Mouse (Mus musculus): Measurements from ENCODE around the gene Slc7a7. TPM values are rescaled to one million over a fixed set of nuclear protein-coding genes. Genes with fewer than 3 reads are reported as not detected.

Gene Slc7a7
- polyA plus RNA-seq, 2 experiments = 4.9 to 7.8 TPM

- H3K4me1 ChIP-seq (replicated peaks; ENCODE audit: control insufficient read depth in 2 of 2, insufficient read depth in 2 of 2, low read length in 1 of 2) = peaks cover 3 to 12% of the 10 kb centered on the region in 2 experiments; a peak in 2 of 4 replicates
- H3K36me3 ChIP-seq (replicated peaks; ENCODE audit: control insufficient read depth, insufficient read depth, low read depth) = no peaks in the 10 kb centered on the region
- H3K9ac ChIP-seq (replicated peaks) = no peak overlapping the region
- DNase-seq (ENCODE audit: low read depth in 3 of 3, low spot score in 3 of 3) = no peak
- ATAC-seq (ENCODE audit: insufficient read depth) = no peak
- WGBS (ENCODE audit: insufficient replicate concordance) = 66% methylated on average over 15 of the region's 15 CpGs
- no peak overlapping the region for H3K4me3 ChIP-seq (ENCODE audit: insufficient read depth in 1 of 2, low read depth in 2 of 2, low read length in 2 of 2)
- TF ChIP-seq EP300 (IDR thresholded peaks at IDR 0.05; ENCODE audit: low read depth) = no peak
- no peak for TF ChIP-seq CTCF (IDR thresholded peaks at IDR 0.05; ENCODE audit: low read depth)
- no peak overlapping the region for H3K27ac ChIP-seq
- no peak overlapping the region for H3K4me2 ChIP-seq (ENCODE audit: low read depth)
- no peaks in the 10 kb centered on the region for H3K9me3 ChIP-seq (ENCODE audit: control insufficient read depth, low read length)
- H3K27me3 ChIP-seq (ENCODE audit: control insufficient read depth, insufficient read depth, low read length) = no peaks in the 10 kb centered on the region
Measured at GRCm38 (mm10) chr14:54443712-54444618, 26.4 kb upstream of the Slc7a7 start.

GRCm38 (mm10) chr14:54443196-54443595, 25.6 kb upstream of the Slc7a7 start:
- H3K4me3 ChIP-seq (ENCODE audit: insufficient read depth in 1 of 2, low read depth in 2 of 2, low read length in 2 of 2) = no peak overlapping the region
- H3K27me3 ChIP-seq (ENCODE audit: control insufficient read depth, insufficient read depth, low read length) = no peaks in the 10 kb centered on the region
- ATAC-seq (ENCODE audit: insufficient read depth) = no peak
- WGBS (ENCODE audit: insufficient replicate concordance) = 27% methylated on average over 3 of the region's 3 CpGs
- no peak overlapping the region for H3K27ac ChIP-seq
- no peak for TF ChIP-seq EP300 (IDR thresholded peaks at IDR 0.05; ENCODE audit: low read depth)
- no peaks in the 10 kb centered on the region for H3K36me3 ChIP-seq (replicated peaks; ENCODE audit: control insufficient read depth, insufficient read depth, low read depth)
- no peak overlapping the region for H3K4me2 ChIP-seq (ENCODE audit: low read depth)
- H3K9ac ChIP-seq (replicated peaks) = no peak overlapping the region
- peaks cover 3 to 12% of the 10 kb centered on the region in 2 experiments; a peak in 2 of 4 replicates for H3K4me1 ChIP-seq (replicated peaks; ENCODE audit: control insufficient read depth in 2 of 2, insufficient read depth in 2 of 2, low read length in 1 of 2)
- H3K9me3 ChIP-seq (ENCODE audit: control insufficient read depth, low read length) = no peaks in the 10 kb centered on the region
- DNase-seq (ENCODE audit: low read depth in 3 of 3, low spot score in 3 of 3) = no peak

GRCm38 (mm10) chr14:54442548-54442947, 25.0 kb upstream of the Slc7a7 start:
- no peaks in the 10 kb centered on the region for H3K9me3 ChIP-seq (ENCODE audit: control insufficient read depth, low read length)
- DNase-seq (ENCODE audit: low read depth in 3 of 3, low spot score in 3 of 3) = no peak
- no peak overlapping the region for H3K4me3 ChIP-seq (ENCODE audit: insufficient read depth in 1 of 2, low read depth in 2 of 2, low read length in 2 of 2)
- TF ChIP-seq CTCF (IDR thresholded peaks at IDR 0.05; ENCODE audit: low read depth) (no peak), EP300 (IDR thresholded peaks at IDR 0.05; ENCODE audit: low read depth) (no peak)
- peaks cover 3 to 12% of the 10 kb centered on the region in 2 experiments; a peak in 2 of 4 replicates for H3K4me1 ChIP-seq (replicated peaks; ENCODE audit: control insufficient read depth in 2 of 2, insufficient read depth in 2 of 2, low read length in 1 of 2)
- no peaks in the 10 kb centered on the region for H3K27me3 ChIP-seq (ENCODE audit: control insufficient read depth, insufficient read depth, low read length)
- ATAC-seq (ENCODE audit: insufficient read depth) = no peak
- 58% methylated on average over 3 of the region's 3 CpGs for WGBS (ENCODE audit: insufficient replicate concordance)
- no peak overlapping the region for H3K9ac ChIP-seq (replicated peaks)
- H3K36me3 ChIP-seq (replicated peaks; ENCODE audit: control insufficient read depth, insufficient read depth, low read depth) = no peaks in the 10 kb centered on the region
- H3K27ac ChIP-seq = no peak overlapping the region
- H3K4me2 ChIP-seq (ENCODE audit: low read depth) = no peak overlapping the region

- no peak for ATAC-seq (ENCODE audit: insufficient read depth)
- H3K9ac ChIP-seq (replicated peaks) = no peak overlapping the region
- no peak overlapping the region for H3K4me3 ChIP-seq (ENCODE audit: insufficient read depth in 1 of 2, low read depth in 2 of 2, low read length in 2 of 2)
- no peak for TF ChIP-seq EP300 (IDR thresholded peaks at IDR 0.05; ENCODE audit: low read depth)
- TF ChIP-seq CTCF (IDR thresholded peaks at IDR 0.05; ENCODE audit: low read depth) = no peak
- peaks cover 3 to 12% of the 10 kb centered on the region in 2 experiments; a peak in 2 of 4 replicates for H3K4me1 ChIP-seq (replicated peaks; ENCODE audit: control insufficient read depth in 2 of 2, insufficient read depth in 2 of 2, low read length in 1 of 2)
- no peak overlapping the region for H3K27ac ChIP-seq
- H3K27me3 ChIP-seq (ENCODE audit: control insufficient read depth, insufficient read depth, low read length) = no peaks in the 10 kb centered on the region
- no peaks in the 10 kb centered on the region for H3K36me3 ChIP-seq (replicated peaks; ENCODE audit: control insufficient read depth, insufficient read depth, low read depth)
- DNase-seq (ENCODE audit: low read depth in 3 of 3, low spot score in 3 of 3) = no peak
- H3K9me3 ChIP-seq (ENCODE audit: control insufficient read depth, low read length) = no peaks in the 10 kb centered on the region
- no peak overlapping the region for H3K4me2 ChIP-seq (ENCODE audit: low read depth)
- WGBS (ENCODE audit: insufficient replicate concordance) = 47% methylated on average over 4 of the region's 4 CpGs
Measured at GRCm38 (mm10) chr14:54441365-54441764, 23.8 kb upstream of the Slc7a7 start.

GRCm38 (mm10) chr14:54440538-54440937, 23.0 kb upstream of the Slc7a7 start:
- H3K4me2 ChIP-seq (ENCODE audit: low read depth) = no peak overlapping the region
- H3K9me3 ChIP-seq (ENCODE audit: control insufficient read depth, low read length) = no peaks in the 10 kb centered on the region
- no peak for DNase-seq (ENCODE audit: low read depth in 3 of 3, low spot score in 3 of 3)
- H3K27ac ChIP-seq = no peak overlapping the region
- no peak overlapping the region for H3K9ac ChIP-seq (replicated peaks)
- peaks cover 3 to 7% of the 10 kb centered on the region in 2 experiments; a peak in 2 of 4 replicates for H3K4me1 ChIP-seq (replicated peaks; ENCODE audit: control insufficient read depth in 2 of 2, insufficient read depth in 2 of 2, low read length in 1 of 2)
- no peaks in the 10 kb centered on the region for H3K36me3 ChIP-seq (replicated peaks; ENCODE audit: control insufficient read depth, insufficient read depth, low read depth)
- ATAC-seq (ENCODE audit: insufficient read depth) = no peak
- WGBS (ENCODE audit: insufficient replicate concordance) = 82% methylated on average over 14 of the region's 14 CpGs
- H3K4me3 ChIP-seq (ENCODE audit: insufficient read depth in 1 of 2, low read depth in 2 of 2, low read length in 2 of 2) = no peak overlapping the region
- TF ChIP-seq CTCF (IDR thresholded peaks at IDR 0.05; ENCODE audit: low read depth) = no peak
- TF ChIP-seq EP300 (IDR thresholded peaks at IDR 0.05; ENCODE audit: low read depth) = no peak
- no peaks in the 10 kb centered on the region for H3K27me3 ChIP-seq (ENCODE audit: control insufficient read depth, insufficient read depth, low read length)

Data from liver, embryonic 14.5 days (tissue).